Mouse (Mus musculus) liver (tissue): Measurements from ENCODE around the gene Gpx3.
"Not testable (repeated sequence)": the region's sequence is repeated elsewhere in the genome, so short reads cannot be mapped to it uniquely, and the experiment has no call there.

Experiments used
- DNase-seq: peaks from one replicate; pipeline ENCODE4 v3.0.0-alpha.2; 2020; ENCODE audit warnings: mixed read lengths

Gene Gpx3

GRCm38 (mm10) chr11:54881051-54881474, 21.2 kb upstream of the Gpx3 start:
- DNase-seq: no peak

GRCm38 (mm10) chr11:54882671-54883070, 19.6 kb upstream of the Gpx3 start:
- peak; percentile 29 for DNase-seq

GRCm38 (mm10) chr11:54884197-54884828, 17.9 kb upstream of the Gpx3 start:
- DNase-seq: no peak

GRCm38 (mm10) chr11:54884937-54885336, 17.3 kb upstream of the Gpx3 start:
- DNase-seq: peak; percentile 49

GRCm38 (mm10) chr11:54885406-54885805, 16.8 kb upstream of the Gpx3 start:
- DNase-seq: no peak

GRCm38 (mm10) chr11:54887927-54888326, 14.3 kb upstream of the Gpx3 start:
- no peak for DNase-seq

- DNase-seq: no peak
Observed at GRCm38 (mm10) chr11:54891341-54891740, 10.9 kb upstream of the Gpx3 start.

GRCm38 (mm10) chr11:54892091-54892490, 10.2 kb upstream of the Gpx3 start:
- no peak for DNase-seq

GRCm38 (mm10) chr11:54894589-54894988, 7.7 kb upstream of the Gpx3 start:
- no peak for DNase-seq

- not testable (repeated sequence) for DNase-seq
Observed at GRCm38 (mm10) chr11:54896646-54897045, 5.6 kb upstream of the Gpx3 start.

GRCm38 (mm10) chr11:54897470-54897869, 4.8 kb upstream of the Gpx3 start:
- DNase-seq: no peak

GRCm38 (mm10) chr11:54899657-54900056, 2.6 kb upstream of the Gpx3 start:
- DNase-seq: no peak

- no peak for DNase-seq
Observed at GRCm38 (mm10) chr11:54903339-54903738, 1.1 kb downstream of the Gpx3 start.

GRCm38 (mm10) chr11:54903940-54904706, 1.9 kb downstream of the Gpx3 start:
- no peak for DNase-seq

- no peak for DNase-seq
Observed at GRCm38 (mm10) chr11:54905086-54905485, 2.8 kb downstream of the Gpx3 start.

- DNase-seq: peak; percentile 22
Observed at GRCm38 (mm10) chr11:54905931-54906330, 3.7 kb downstream of the Gpx3 start.

- no peak for DNase-seq
Observed at GRCm38 (mm10) chr11:54906466-54906865, 4.2 kb downstream of the Gpx3 start.

- no peak for DNase-seq
Observed at GRCm38 (mm10) chr11:54907259-54907658, 5.0 kb downstream of the Gpx3 start.

GRCm38 (mm10) chr11:54909273-54909672, 7.0 kb downstream of the Gpx3 start:
- no peak for DNase-seq

- no peak for DNase-seq
Observed at GRCm38 (mm10) chr11:54910081-54910665, 7.9 kb downstream of the Gpx3 start.

- DNase-seq: no peak
Observed at GRCm38 (mm10) chr11:54911201-54911600, 8.9 kb downstream of the Gpx3 start.

GRCm38 (mm10) chr11:54911671-54912502, 9.6 kb downstream of the Gpx3 start:
- DNase-seq: no peak
